Mouse (Mus musculus) lung, adult 2 months (tissue): ENCODE results near the gene Krt7.

ENCODE experiments used
- CTCF ChIP-seq: fragments of 200-500 bp; IDR thresholded peaks from 2 replicates; pipeline ENCODE4 v1.5.1; 2011; ENCODE audit warnings: mild to moderate bottlenecking, low read length, control low read depth; ENCODE audit not compliant: insufficient read depth
- POLR2A ChIP-seq: fragments of 200-500 bp; IDR thresholded peaks from 2 replicates; pipeline ENCODE4 v1.6.1; 2011; ENCODE audit warnings: low read depth, mild to moderate bottlenecking, control low read depth, low read length, borderline replicate concordance; ENCODE audit errors: extremely low read depth

DNA sequence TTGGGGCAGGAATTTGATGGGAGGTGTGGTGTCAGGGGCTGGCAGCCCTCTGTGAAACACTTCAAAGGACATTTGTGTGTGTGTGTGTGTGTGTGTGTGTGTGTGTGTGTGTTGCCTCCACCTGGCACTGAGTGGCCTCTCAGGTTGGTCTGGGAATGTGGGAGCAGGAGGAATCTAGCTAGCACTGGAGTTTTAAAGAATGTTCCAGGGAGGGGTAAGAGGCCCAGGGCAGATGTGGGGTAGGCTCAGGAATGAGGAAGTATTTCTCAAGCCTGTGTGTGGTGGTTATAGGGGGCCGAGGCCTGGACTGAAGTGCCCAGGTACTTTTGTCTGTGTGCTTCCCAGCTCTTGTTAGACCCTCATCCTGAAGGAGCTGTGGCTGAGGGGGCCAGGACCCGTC is at the start of gene Krt7:
- TF ChIP-seq CTCF = no peak
- TF ChIP-seq POLR2A = no peak
